Mouse (Mus musculus) embryonic fibroblast, embryonic 13.5 days (primary cell): ENCODE data around the gene Xpo4.

ENCODE experiments used
- CTCF ChIP-seq: IDR thresholded peaks from 2 replicates; pipeline ENCODE4 v1.5.1; 2011; ENCODE audit warnings: mild to moderate bottlenecking, control low read depth, low read length, moderate library complexity, borderline replicate concordance; ENCODE audit not compliant: insufficient read depth
- POLR2A ChIP-seq: IDR thresholded peaks from 2 replicates; pipeline ENCODE4 v1.6.1; 2011; ENCODE audit warnings: low read depth, mild to moderate bottlenecking, control low read depth, low read length, moderate library complexity

GRCm38 (mm10) chr14:57552945-57553344 lies 112.3 kb downstream of the Xpo4 start:
- TF ChIP-seq CTCF (no peak), POLR2A (no peak)
